Mouse (Mus musculus) lung, adult 18-20 months (tissue): ENCODE data around the gene Gm5849.
"Not testable (repeated sequence)": the region's sequence is repeated elsewhere in the genome, so short reads cannot be mapped to it uniquely, and the experiment has no call there.

Source experiments
- DNase-seq, 2 experiments: peaks; one replicate each; pipeline ENCODE4 v3.0.0; 2022; ENCODE audit warnings: mixed read lengths in 2 of 2

The Gm5849 gene

DNA sequence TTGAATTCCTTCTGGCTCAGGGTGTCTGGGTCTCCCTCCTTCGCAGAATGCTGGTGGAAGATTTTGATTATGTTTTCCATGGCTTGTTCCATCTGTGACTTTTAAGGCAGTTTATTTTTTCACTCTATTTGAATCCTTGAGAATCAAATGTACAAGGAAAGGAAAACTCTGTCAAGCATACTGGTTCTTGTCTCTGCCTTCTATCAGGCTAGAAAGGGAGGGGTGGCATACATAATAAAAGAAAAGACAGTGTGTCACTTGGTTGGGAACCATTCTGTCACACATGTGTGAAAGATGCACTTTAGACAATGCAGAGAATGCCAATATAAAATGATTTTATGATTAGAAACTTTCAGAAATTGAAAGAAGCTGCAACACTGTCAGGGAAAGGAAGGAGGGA, at the start of gene Gm5849:
Gm5849 (minus strand) TSS at position 101 of the 400 bp plus-strand sequence.
- DNase-seq: not testable (repeated sequence)

DNA sequence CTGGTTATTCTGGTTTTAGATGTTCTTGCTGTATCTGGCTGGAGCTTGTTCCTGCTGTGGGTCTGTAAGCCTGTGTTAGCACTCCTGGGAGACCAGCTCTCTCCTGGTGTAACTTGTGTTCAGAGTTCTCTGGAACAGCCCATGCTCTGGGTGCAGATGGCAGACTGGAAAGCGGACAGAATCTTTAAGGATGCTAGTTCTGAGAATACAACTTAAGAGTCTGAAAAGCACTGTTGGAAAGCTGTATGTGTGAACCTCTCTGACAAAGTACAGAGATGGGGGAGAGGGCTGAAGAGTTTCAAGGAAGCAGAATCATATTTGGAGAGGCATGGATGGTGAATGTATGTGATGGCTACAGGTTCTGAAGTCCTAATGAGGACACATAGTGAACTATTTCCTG, 28.0 kb downstream of the Gm5849 start:
- DNase-seq: no peak

DNA sequence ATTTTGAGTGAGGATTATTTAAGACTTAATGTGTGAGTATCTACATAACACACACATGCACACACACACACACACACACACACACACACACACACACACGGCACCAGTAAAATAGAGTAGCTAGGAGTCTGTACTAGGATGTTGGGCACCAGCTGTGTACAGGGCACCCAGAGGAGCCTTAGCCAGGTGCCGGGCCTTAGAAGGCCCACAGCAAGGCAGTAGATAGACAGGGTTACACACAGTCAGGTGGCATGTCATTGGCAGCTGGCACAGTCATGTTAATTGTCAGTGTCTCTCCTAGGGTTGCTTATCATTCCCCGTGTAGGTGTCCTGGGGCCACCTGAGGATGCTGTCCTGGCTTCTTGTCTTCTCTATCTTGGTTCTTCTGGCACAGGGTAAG, 51.1 kb downstream of the Gm5849 start, which contains the start of gene Pglyrp4:
Pglyrp4 (plus strand) TSS at position 301 of the 400 bp plus-strand sequence.
- DNase-seq: no peak
